Mouse (Mus musculus) A20 (cell line): ENCODE measurements around the gene Brat1.
A peak's percentile ranks its signal among the peaks of the same experiment; 100 is the strongest.

Experiments used
- DNase-seq: peaks from one replicate; pipeline ENCODE4 v3.0.0-alpha.2; 2011; ENCODE audit warnings: low read depth, low spot score

The Brat1 gene

GRCm38 (mm10) chr5:140743706-140744131 is 38.9 kb downstream of the Brat1 start:
- DNase-seq = peak; percentile 25

GRCm38 (mm10) chr5:140748425-140748824 is 43.6 kb downstream of the Brat1 start:
- DNase-seq = peak; percentile 80

DNA sequence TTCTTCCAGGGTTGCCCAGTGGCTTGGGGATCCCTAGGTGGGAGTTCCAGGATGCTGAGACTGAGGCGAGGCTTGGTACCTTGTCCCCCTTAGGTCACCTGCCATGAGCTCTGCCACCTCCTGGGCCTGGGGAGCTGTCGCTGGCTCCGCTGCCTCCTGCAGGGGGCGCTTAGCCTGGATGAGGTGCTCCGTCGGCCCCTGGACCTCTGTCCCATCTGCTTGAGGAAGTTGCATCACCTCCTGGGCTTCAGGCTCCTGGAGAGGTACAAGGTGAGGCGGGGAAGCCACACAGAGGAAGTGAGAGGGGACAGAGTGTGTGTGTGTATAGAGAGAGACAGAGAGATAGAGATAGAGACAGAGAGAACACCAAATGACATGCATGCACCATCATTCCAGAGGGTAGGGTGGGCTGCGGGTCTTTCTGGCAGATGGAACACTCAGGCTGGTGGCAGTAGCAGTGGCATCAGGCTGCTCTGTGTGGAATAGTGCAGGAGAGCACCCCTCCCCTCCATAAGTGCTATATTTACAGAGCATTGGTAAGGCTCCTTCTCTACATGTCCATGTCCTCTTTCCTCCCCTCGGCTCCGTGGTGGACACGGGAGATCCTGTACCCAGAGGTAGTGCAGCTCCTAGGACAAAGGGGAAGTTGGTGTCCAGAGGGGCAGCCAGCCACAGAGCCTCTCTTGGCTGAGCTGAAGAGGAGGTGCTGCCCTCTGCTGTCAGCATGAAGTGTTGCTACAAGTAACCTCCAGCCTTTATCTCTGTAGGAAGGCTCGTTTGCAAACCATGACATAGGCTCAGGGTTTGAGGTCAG is 44.5 kb downstream of the Brat1 start:
- DNase-seq = peak; percentile 95

GRCm38 (mm10) chr5:140750925-140751324 is 46.1 kb downstream of the Brat1 start:
- DNase-seq = peak; percentile 74

DNA sequence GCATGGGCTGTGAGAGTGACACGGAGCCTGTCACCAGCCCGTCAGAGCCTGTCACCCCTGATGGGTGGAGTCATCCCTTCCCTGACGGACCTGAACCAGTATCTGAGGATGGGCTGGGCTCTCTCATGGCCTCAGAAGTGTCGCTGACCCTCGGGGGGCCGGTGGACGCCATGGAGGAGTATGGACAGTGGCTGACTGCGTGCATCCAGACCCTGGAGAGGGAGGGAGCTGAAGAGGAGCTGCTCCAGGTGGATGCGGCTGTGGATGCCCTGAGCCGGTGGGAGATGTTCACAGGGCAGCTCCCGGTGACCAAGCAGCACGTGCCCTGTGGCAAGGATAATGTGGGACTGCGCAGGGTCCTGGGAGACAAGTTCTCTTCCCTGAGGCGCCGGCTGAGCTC is 47.2 kb downstream of the Brat1 start:
- DNase-seq = no peak

DNA sequence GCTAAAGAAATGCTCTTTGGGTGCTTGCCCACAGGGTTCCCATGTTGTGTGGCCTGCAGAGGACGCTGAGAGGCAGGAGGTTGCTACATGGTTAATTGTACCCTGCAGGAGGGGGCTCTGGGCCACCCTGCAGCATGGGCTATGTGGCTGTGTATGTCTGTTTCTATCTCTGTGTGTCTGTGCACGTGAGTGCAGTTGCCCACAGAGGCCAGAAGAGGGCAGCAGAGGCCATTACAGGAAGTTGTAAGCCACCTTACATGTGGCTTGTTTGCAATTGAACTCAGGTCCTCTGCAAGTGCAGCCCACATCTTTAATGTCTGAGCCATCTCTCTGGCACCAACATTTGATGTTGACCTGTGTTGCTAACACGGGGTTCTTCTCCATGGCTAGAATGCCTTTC is 47.8 kb downstream of the Brat1 start:
- DNase-seq = peak; percentile 51

GRCm38 (mm10) chr5:140753223-140753622 is 48.4 kb downstream of the Brat1 start:
- DNase-seq = no peak

DNA sequence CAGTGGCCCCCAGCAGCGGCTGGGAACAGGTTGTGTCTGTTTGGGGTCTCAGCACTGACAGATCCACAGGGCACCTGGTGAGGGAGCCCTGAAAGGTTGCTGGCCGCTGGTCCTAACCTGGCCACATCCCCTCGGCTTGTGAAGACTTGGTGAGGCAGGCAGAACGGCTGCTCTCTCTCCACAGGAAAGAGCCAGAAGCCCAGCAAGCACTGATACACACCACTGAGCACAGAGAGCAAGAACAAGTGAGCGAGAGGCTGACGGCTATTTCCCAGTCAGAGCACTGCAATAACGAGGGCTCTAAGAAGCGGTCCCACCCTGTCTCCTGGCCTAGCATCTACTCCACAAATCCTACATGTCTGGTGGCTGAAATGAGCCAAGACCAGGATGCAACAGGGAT is 54.1 kb downstream of the Brat1 start:
- DNase-seq = no peak

- DNase-seq = peak; percentile 29
Observed at GRCm38 (mm10) chr5:140762540-140762939, 57.7 kb downstream of the Brat1 start.

DNA sequence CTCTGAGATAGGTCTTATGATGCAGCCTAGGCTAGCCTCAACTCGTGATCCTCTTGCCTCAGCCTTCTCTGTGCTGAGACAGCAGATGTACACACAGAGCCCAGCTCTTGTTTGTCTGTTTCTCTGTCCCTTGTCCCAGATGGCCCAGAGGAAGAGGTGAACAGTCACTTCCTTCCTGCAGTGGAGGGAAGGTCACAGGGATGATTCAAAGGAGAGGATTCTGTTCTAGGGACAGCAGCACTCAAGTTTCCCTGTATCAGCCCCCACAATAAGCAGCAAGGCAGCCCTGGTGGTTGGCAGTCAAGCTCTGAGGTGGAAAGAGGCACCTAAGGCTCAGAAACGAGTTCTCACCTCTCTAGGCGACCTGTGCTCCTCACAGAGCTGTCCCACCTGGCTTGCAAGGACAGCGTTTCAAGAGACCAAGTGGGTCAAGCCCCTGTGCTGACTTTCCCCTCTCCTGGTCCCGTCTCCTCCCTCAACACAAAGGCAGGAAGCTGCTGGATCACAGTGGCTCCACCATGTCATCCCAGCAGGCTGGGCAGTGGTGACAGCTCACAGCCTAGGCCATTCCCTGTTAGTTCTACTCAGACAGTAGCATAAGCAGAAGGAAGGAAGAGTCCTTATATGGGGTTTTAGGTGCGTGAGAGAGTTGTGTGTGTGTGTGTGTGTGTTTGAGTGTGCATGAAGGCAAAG is 60.3 kb downstream of the Brat1 start:
- DNase-seq = no peak

GRCm38 (mm10) chr5:140766566-140766965 is 61.8 kb downstream of the Brat1 start:
- no peak for DNase-seq

- DNase-seq = no peak
Observed at GRCm38 (mm10) chr5:140767704-140768141, 62.9 kb downstream of the Brat1 start.

- no peak for DNase-seq
Observed at GRCm38 (mm10) chr5:140768333-140768732, 63.5 kb downstream of the Brat1 start.
